ENCODE assay signal across 20 mouse cellular contexts in genomic region chr12:82334550-82334949, GRCm38 (mm10).
DNase-seq lines count a peak whose midpoint lies in the region; ATAC-seq and TF ChIP-seq lines count a peak whose summit lies in the region.
"Had no signal": no experiment of that assay in that cellular context is flagged by ENCODE, and none has a peak within 500 bp of the region (broad histone marks: within the 10 kb centered on the region; RNA-seq: fewer than 3 reads in every experiment).

No protein-coding gene starts in this region.

- H3K9ac ChIP-seq in embryonic facial prominence, embryonic 13.5 days, result no peak overlapping the region
- H3K9ac ChIP-seq: liver, embryonic 13.5 days had no signal

- no peaks in the 10 kb centered on the region for H3K9me3 ChIP-seq in embryonic facial prominence, embryonic 13.5 days
- H3K9me3 ChIP-seq: limb, embryonic 10.5 days; liver, embryonic 13.5 days; megakaryocyte, embryonic 14.5 days had no signal

- no peak overlapping the region for H3K4me3 ChIP-seq in layer of hippocampus, adult 2 months
- H3K4me3 ChIP-seq in embryonic facial prominence, embryonic 13.5 days, result no peak overlapping the region
- no peak overlapping the region for H3K4me3 ChIP-seq in thymus, adult 2 months (ENCODE audit: control insufficient read depth, insufficient read depth, low read length)
- H3K4me3 ChIP-seq: limb, embryonic 10.5 days; liver, embryonic 13.5 days; megakaryocyte, embryonic 14.5 days had no signal

- WGBS in embryonic facial prominence, embryonic 13.5 days, result 47% methylated on average over 4 of the region's 4 CpGs
- WGBS in thymus, adult 2 months, result 91% methylated on average over 4 of the region's 4 CpGs

- peaks cover 43% of the 10 kb centered on the region for H3K4me1 ChIP-seq in embryonic facial prominence, embryonic 13.5 days
- H3K4me1 ChIP-seq in thymus, adult 2 months (replicated peaks; ENCODE audit: control insufficient read depth, insufficient read depth, low read length), result peaks cover 10% of the 10 kb centered on the region; the same call in 1 of the 2 replicates

- TF ChIP-seq POLR2A in thymus, adult 2 months (IDR thresholded peaks at IDR 0.05; ENCODE audit: control insufficient read depth, extremely low read depth, insufficient read depth, low read length, poor library complexity), result no peak

- peak; percentile 32 for ATAC-seq in frontal cortex, adult (ENCODE audit: low TSS enrichment)
- no peak for ATAC-seq in embryonic facial prominence, embryonic 13.5 days (ENCODE audit: insufficient number of reproducible peaks, insufficient read depth, low FRiP score, low TSS enrichment, low read depth)
- 0 out of 2 replicates have a peak, but pooled peaks have one; percentile 29 for ATAC-seq in megakaryocyte progenitor cell, adult 5-6 weeks (replicated peaks; ENCODE audit: poor library complexity)
- ATAC-seq: intestine, embryonic 16.5 days; lung, postnatal 0 days had no signal

- H3K36me3 ChIP-seq in embryonic facial prominence, embryonic 13.5 days, result 0 out of 2 replicates have a peak, but pooled peaks cover 6% of the 10 kb centered on the region
- H3K36me3 ChIP-seq in thymus, adult 2 months (ENCODE audit: control insufficient read depth, insufficient read depth, low read length), result no peaks in the 10 kb centered on the region
- H3K36me3 ChIP-seq: limb, embryonic 10.5 days; liver, embryonic 13.5 days had no signal

- no peak for TF ChIP-seq CTCF in layer of hippocampus, adult 2 months (conservative IDR thresholded peaks at IDR 0.05)
- no peak for TF ChIP-seq CTCF in thymus, adult 2 months (IDR thresholded peaks at IDR 0.05; ENCODE audit: borderline replicate concordance, control insufficient read depth, extremely low read depth, insufficient read depth, low read length, poor library complexity)

- H3K4me2 ChIP-seq in embryonic facial prominence, embryonic 13.5 days, result no peak overlapping the region
- H3K4me2 ChIP-seq: heart, embryonic 11.5 days; liver, embryonic 13.5 days had no signal

- H3K27ac ChIP-seq in layer of hippocampus, adult 2 months, result peak overlapping the region; percentile 61; the same call in 1 of the 2 replicates
- peak overlapping the region; percentile 28; the same call in 1 of the 2 replicates for H3K27ac ChIP-seq in embryonic facial prominence, embryonic 13.5 days
- no peak overlapping the region for H3K27ac ChIP-seq in thymus, adult 2 months (ENCODE audit: control insufficient read depth, insufficient read depth, low read length)
- H3K27ac ChIP-seq: limb, embryonic 10.5 days; liver, embryonic 13.5 days had no signal

- DNase-seq in frontal cortex, adult 2 months (ENCODE audit: extremely low spot score in 1 of 2, low spot score in 1 of 2), result no peak
- DNase-seq in layer of hippocampus, adult 2 months (ENCODE audit: low spot score in 2 of 2), result no peak
- DNase-seq in layer of hippocampus, adult 9-10 months (ENCODE audit: low spot score), result no peak
- no peak for DNase-seq in thymus, adult 2 months
- DNase-seq: B cell, adult 2 months; gastrocnemius, postnatal 14 days; heart, postnatal 4 days; kidney, postnatal 4 days; layer of hippocampus, postnatal 36 days; liver, embryonic 13.5 days; thymus, postnatal 36 days had no signal

- H3K27me3 ChIP-seq in embryonic facial prominence, embryonic 13.5 days, result no peaks in the 10 kb centered on the region
- no peaks in the 10 kb centered on the region for H3K27me3 ChIP-seq in thymus, adult 2 months (ENCODE audit: control insufficient read depth, insufficient read depth, low read length)
- H3K27me3 ChIP-seq: liver, embryonic 13.5 days; Patski had no signal
